Mouse (Mus musculus): ENCODE results near the gene Bak1. TPM values are rescaled to one million over a fixed set of nuclear protein-coding genes. Genes with fewer than 3 reads are reported as not detected.

Gene Bak1
- polyA plus RNA-seq, 1 experiment, result 56.8 TPM

DNA sequence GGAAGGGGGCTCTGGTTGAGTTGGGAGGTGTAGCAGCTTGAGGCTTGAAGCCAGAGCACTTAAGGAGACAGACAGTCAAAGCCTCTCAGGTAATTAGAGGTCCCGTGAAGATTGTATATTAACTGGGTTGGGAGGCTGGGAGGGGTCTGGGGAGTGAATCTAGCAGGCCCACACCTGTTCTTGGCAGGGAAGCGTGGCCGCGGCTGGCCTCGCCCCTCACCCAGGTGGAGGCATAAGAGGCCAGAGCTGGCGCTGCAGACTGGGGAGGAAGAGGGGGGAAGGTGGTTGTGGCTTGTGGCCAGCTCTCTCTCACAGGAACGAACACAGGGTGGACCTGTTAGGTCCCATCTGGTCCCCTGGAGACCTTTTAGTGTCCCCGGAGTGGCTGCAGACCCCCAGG, 31.9 kb upstream of the Bak1 start:
- Histone ChIP-seq H3K27ac (ENCODE audit: control insufficient read depth, insufficient read depth, low read depth, low read length, poor library complexity) (no peak overlapping the region), H3K4me1 (ENCODE audit: control insufficient read depth, insufficient read depth, low read length) (peaks cover 7% of the 10 kb centered on the region; the same call in 1 of the 2 replicates), H3K4me3 (replicated peaks; ENCODE audit: control insufficient read depth, low read depth, low read length) (no peak overlapping the region)
- 27% methylated on average over 8 of the region's 8 CpGs for WGBS
- TF ChIP-seq CTCF (IDR thresholded peaks at IDR 0.05; ENCODE audit: control insufficient read depth, insufficient read depth, low read length) (no peak), POLR2A (IDR thresholded peaks at IDR 0.05; ENCODE audit: borderline replicate concordance, control insufficient read depth, low read depth, low read length) (no peak)

DNA sequence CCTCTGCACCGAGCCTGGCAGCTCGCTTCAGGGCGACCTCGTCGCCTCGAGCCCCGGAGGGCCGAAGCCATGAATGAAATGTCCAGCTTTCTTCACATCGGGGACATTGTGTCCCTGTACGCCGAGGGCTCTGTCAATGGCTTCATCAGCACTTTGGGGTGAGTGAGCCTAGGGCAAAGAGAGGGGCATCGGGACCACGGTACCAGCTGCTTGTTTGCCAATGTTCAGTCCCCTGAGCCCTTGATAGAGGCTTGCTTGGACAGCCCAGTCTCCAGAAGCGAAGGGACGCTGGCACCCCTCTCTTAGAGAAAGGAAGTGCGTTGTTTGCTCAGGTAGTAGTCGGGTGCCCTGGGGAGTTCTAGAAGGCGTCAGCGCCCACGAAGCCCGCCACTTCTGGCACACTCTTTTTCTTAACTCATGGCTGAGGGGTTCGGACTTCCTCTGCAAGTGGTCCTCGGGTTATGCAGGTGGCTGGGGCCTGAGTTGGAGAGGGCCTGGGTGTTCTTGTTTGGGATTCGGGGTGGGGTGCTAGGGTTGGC, 28.8 kb upstream of the Bak1 start:
- Histone ChIP-seq H3K4me1 (ENCODE audit: control insufficient read depth, insufficient read depth, low read length) (no peaks in the 10 kb centered on the region), H3K27ac (ENCODE audit: control insufficient read depth, insufficient read depth, low read depth, low read length, poor library complexity) (peak overlapping the region; percentile 83), H3K4me3 (replicated peaks; ENCODE audit: control insufficient read depth, low read depth, low read length) (peak overlapping the region; percentile 84)
- TF ChIP-seq POLR2A (IDR thresholded peaks at IDR 0.05; ENCODE audit: borderline replicate concordance, control insufficient read depth, low read depth, low read length) (no peak), CTCF (IDR thresholded peaks at IDR 0.05; ENCODE audit: control insufficient read depth, insufficient read depth, low read length) (no peak)
- 2% methylated on average over 24 of the region's 24 CpGs for WGBS

DNA sequence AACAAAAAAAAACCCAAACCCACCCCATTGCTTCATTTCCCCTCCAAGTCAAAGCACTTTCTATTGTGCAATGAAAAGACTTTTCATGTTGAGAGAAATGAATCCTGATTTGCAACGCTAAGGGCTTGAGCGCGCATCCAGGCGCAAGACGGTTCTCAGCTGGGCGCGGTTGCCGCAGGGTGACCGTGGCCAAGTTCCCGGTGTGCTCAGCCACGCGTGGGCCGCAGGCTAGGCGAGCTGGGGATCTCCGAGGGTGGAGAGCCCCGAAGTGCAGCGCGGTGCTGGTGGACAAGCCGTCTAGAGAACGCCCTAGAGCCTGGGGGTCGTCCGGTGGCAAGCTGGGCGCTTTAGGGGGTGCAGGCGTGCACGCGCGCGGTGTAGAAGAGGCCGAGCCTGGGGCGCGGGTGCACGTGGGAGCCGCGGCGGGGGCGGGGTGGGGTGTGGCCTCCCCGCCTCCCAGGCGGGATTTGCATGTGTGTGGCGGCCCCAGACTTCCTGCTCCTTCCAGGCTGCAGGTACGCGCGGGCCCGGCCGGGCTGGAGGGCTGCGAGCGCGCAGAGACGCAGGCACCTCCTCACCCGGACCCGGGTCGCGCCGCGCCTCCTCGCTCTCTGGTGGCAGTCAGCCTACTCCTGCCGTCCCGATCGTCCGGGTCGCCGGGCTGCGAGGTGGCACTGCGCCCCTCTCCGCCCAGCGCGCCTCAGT, 28.2 kb upstream of the Bak1 start, which contains the start of gene Itpr3:
Gene Itpr3 (plus strand): TSS at position 493 of the 705 bp plus-strand sequence.
- no peak for TF ChIP-seq CTCF (IDR thresholded peaks at IDR 0.05; ENCODE audit: control insufficient read depth, insufficient read depth, low read length)
- TF ChIP-seq POLR2A (IDR thresholded peaks at IDR 0.05; ENCODE audit: borderline replicate concordance, control insufficient read depth, low read depth, low read length), result peak; percentile 57; the same call in 1 of the 2 replicates
- under 1% methylated on average over 66 of the region's 66 CpGs for WGBS
- peak within 1 kb of the TSS; percentile 84 for H3K4me3 ChIP-seq (replicated peaks; ENCODE audit: control insufficient read depth, low read depth, low read length)
- H3K27ac ChIP-seq (ENCODE audit: control insufficient read depth, insufficient read depth, low read depth, low read length, poor library complexity), result peak within 1 kb of the TSS; percentile 83
- no peaks in the 10 kb centered on the region for H3K4me1 ChIP-seq (ENCODE audit: control insufficient read depth, insufficient read depth, low read length)

DNA sequence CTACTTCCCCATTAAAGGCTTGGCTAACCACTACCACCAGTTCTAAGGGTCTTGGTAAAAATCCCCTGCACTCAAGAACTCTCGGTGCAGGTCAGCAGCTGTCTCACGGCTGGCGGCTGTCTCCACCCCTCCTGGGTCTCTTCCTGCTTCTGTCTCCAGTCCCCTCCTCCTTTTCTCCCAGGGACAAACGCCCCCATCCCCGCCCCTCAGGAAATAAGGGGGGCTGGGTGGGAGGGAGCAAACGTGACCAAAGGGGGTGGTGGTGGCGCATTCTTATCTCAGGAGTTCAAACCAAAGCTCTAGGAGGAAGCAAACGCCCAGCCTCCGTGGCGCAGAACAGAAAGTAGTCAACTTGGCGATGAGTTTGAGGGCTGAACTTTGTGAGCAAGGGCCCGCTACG, 27.4 kb upstream of the Bak1 start:
- WGBS, result under 1% methylated on average over 13 of the region's 13 CpGs
- H3K27ac ChIP-seq (ENCODE audit: control insufficient read depth, insufficient read depth, low read depth, low read length, poor library complexity), result peak overlapping the region; percentile 83; the same call in 1 of the 2 replicates
- 0 out of 2 replicates have a peak, but pooled peaks cover 2% of the 10 kb centered on the region for H3K4me1 ChIP-seq (ENCODE audit: control insufficient read depth, insufficient read depth, low read length)
- peak overlapping the region; percentile 55 for H3K4me3 ChIP-seq (replicated peaks; ENCODE audit: control insufficient read depth, low read depth, low read length)
- no peak for TF ChIP-seq CTCF (IDR thresholded peaks at IDR 0.05; ENCODE audit: control insufficient read depth, insufficient read depth, low read length)
- no peak for TF ChIP-seq POLR2A (IDR thresholded peaks at IDR 0.05; ENCODE audit: borderline replicate concordance, control insufficient read depth, low read depth, low read length)

DNA sequence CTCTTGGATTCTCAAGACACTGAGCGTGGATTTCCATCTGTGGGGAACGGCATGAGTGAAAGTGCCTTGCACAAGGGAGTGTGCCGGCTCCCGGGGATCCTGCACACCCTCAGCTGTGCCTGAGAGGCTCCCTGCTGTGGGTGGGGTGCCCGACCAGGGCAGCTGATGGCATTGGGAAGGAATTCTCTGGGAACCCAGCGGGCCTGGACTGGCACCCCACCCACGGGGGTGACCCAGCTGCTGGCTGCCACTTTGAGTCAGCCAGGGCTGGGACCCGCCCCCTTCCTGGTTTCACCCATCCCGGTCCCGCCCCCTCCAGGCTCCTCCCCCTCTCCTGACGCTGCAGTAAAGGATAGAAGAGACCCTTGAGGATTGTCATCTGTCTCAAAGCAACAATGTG, 22.7 kb upstream of the Bak1 start:
- Histone ChIP-seq H3K27ac (ENCODE audit: control insufficient read depth, insufficient read depth, low read depth, low read length, poor library complexity) (0 out of 2 replicates have a peak overlapping the region, but pooled peaks have one; percentile 32), H3K4me3 (replicated peaks; ENCODE audit: control insufficient read depth, low read depth, low read length) (no peak overlapping the region), H3K4me1 (ENCODE audit: control insufficient read depth, insufficient read depth, low read length) (0 out of 2 replicates have a peak, but pooled peaks cover 2% of the 10 kb centered on the region)
- WGBS, result 14% methylated on average over 11 of the region's 11 CpGs
- TF ChIP-seq CTCF (IDR thresholded peaks at IDR 0.05; ENCODE audit: control insufficient read depth, insufficient read depth, low read length), result no peak
- no peak for TF ChIP-seq POLR2A (IDR thresholded peaks at IDR 0.05; ENCODE audit: borderline replicate concordance, control insufficient read depth, low read depth, low read length)

DNA sequence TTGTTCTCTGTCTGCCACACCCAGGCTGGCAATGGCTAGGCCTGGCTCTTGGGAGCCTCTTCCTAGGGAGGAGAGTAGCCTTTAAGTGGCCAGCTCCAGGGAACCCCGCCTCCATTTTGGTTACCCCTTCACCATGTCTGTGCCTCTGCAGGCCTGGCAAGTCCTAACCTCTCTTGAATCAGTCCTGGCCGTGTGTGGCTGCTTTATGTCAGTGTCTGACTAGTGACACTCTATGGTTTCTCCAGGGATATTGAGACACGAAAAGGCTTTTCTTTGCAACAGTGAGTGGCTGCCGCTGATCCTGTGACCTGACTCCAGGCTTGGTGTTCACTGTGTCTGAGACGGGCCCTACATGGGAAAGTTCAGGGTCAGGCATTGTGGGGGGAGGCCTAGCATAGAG, 22.0 kb upstream of the Bak1 start:
- H3K4me1 ChIP-seq (ENCODE audit: control insufficient read depth, insufficient read depth, low read length), result 0 out of 2 replicates have a peak, but pooled peaks cover 2% of the 10 kb centered on the region
- H3K4me3 ChIP-seq (replicated peaks; ENCODE audit: control insufficient read depth, low read depth, low read length), result no peak overlapping the region
- WGBS, result 78% methylated on average over 5 of the region's 5 CpGs
- no peak overlapping the region for H3K27ac ChIP-seq (ENCODE audit: control insufficient read depth, insufficient read depth, low read depth, low read length, poor library complexity)
- TF ChIP-seq CTCF (IDR thresholded peaks at IDR 0.05; ENCODE audit: control insufficient read depth, insufficient read depth, low read length) (no peak), POLR2A (IDR thresholded peaks at IDR 0.05; ENCODE audit: borderline replicate concordance, control insufficient read depth, low read depth, low read length) (no peak)

DNA sequence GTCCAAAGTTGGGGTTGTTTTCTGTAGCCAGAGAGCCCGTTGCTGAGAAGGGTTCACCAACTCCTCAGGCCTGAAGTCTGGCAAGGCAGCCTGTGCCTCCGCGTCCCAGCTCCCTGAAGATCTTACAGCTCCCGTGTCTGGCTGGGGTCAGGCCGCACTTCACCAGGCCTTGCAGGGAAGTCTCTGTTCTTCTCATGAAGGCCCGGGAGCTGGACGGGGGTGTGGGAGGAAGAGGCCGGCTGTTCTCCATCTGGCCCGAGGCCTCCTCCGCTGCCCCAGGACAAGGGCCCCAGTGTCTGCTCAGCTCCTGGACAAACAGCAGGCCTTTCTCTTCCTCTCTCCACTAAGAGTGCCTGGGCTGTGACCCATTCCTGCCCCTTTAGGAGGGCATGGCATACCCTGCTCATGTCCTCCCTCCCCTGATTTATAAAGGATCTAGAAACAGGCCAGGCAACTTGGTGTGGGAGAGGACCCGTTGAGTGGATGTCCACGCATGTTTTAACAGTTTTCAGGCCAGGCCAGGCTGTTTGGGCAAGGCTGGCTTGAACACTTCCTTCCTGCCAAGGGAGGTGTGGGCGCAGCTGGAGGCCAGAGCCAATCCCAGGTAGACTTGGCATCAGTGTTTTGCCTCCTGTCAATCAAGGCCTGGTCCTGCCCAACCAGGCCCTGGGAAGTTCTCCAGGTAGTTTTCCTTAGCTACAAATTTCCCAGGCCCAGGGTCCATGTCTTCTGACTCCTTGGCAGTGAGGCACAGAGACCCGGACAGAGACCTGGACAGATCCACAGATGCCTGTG, 19.8 kb upstream of the Bak1 start:
- no peak overlapping the region for H3K27ac ChIP-seq (ENCODE audit: control insufficient read depth, insufficient read depth, low read depth, low read length, poor library complexity)

More for the DNA sequence above, 19.8 kb upstream of the Bak1 start:
- no peak overlapping the region for H3K4me3 ChIP-seq (replicated peaks; ENCODE audit: control insufficient read depth, low read depth, low read length)
- peaks cover 3% of the 10 kb centered on the region for H3K4me1 ChIP-seq (ENCODE audit: control insufficient read depth, insufficient read depth, low read length)
- WGBS, result 72% methylated on average over 14 of the region's 14 CpGs
- TF ChIP-seq CTCF (IDR thresholded peaks at IDR 0.05; ENCODE audit: control insufficient read depth, insufficient read depth, low read length) (no peak), POLR2A (IDR thresholded peaks at IDR 0.05; ENCODE audit: borderline replicate concordance, control insufficient read depth, low read depth, low read length) (no peak)
